Mouse (Mus musculus): Measurements from ENCODE around the gene Tfap2e.

- no peak for TF ChIP-seq POLR2A (IDR thresholded peaks at IDR 0.05; ENCODE audit: low read depth, low read length)
- TF ChIP-seq CTCF (IDR thresholded peaks at IDR 0.05; ENCODE audit: extremely low read depth, insufficient read length, insufficient replicate concordance, low read depth, low read length): no peak
These were observed 18.2 kb upstream of the Tfap2e start for GRCm38 (mm10) chr4:126754231-126754611.

All from small intestine, adult 2 months (tissue).